Mouse (Mus musculus) embryonic facial prominence, embryonic 12.5 days (tissue): ENCODE measurements around the gene Grb2. TPM values are rescaled to one million over a fixed set of nuclear protein-coding genes. Genes with fewer than 3 reads are reported as not detected.

Experiments used
- ATAC-seq: fragments of 200-750 bp; cut with Nextera tagmentation; 2 replicates; pipeline ENCODE4 v1.8.0; 2017; ENCODE audit not compliant: insufficient number of reproducible peaks, insufficient read depth, low FRiP score, low TSS enrichment
- H3K27ac ChIP-seq: fragments of 300-500 bp; sonication (generic); 2 replicates; pipeline ENCODE4 v1.5.1; 2016; ENCODE audit warnings: mild to moderate bottlenecking
- H3K27me3 ChIP-seq: fragments of 300-500 bp; sonication (generic); 2 replicates; pipeline ENCODE4 v1.6.1; 2016; ENCODE audit warnings: mild to moderate bottlenecking, moderate library complexity
- H3K36me3 ChIP-seq: fragments of 300-500 bp; sonication (generic); 2 replicates; pipeline ENCODE4 v1.6.1; 2016; ENCODE audit warnings: mild to moderate bottlenecking
- H3K4me1 ChIP-seq: fragments of 300-500 bp; sonication (generic); 2 replicates; pipeline ENCODE4 v1.6.1; 2016
- H3K4me2 ChIP-seq: fragments of 300-500 bp; sonication (generic); replicated peaks from 2 replicates; pipeline ENCODE4 v1.6.1; 2016; ENCODE audit warnings: mild to moderate bottlenecking, moderate library complexity
- H3K4me3 ChIP-seq: fragments of 300-500 bp; sonication (generic); 2 replicates; pipeline ENCODE4 v1.5.1; 2016; ENCODE audit warnings: mild to moderate bottlenecking
- H3K9ac ChIP-seq: fragments of 300-500 bp; sonication (generic); 2 replicates; pipeline ENCODE4 v1.6.1; 2016; ENCODE audit warnings: mild to moderate bottlenecking, moderate library complexity
- H3K9me3 ChIP-seq: fragments of 300-500 bp; sonication (generic); 2 replicates; pipeline ENCODE4 v1.6.1; 2016; ENCODE audit warnings: mild to moderate bottlenecking, moderate library complexity
- WGBS: fragments of 180-500 bp; shearing (Covaris S2); methylation state at CpG from one replicate; pipeline ENCODE4 v1.1.7; 2016; 5-methylcytosine and 5-hydroxymethylcytosine counted together
- polyA plus RNA-seq: library from polyadenylated mRNA; unstranded; fragments of >200 nt; fragmentation: Nextera tagmentation; extraction: Ambion mirVana; gene quantifications from 2 replicates; pipeline ENCODE4 v1.2.1, GENCODE M21; 2016

Gene Grb2
- polyA plus RNA-seq: 115 and 118 TPM in 2 replicates

DNA sequence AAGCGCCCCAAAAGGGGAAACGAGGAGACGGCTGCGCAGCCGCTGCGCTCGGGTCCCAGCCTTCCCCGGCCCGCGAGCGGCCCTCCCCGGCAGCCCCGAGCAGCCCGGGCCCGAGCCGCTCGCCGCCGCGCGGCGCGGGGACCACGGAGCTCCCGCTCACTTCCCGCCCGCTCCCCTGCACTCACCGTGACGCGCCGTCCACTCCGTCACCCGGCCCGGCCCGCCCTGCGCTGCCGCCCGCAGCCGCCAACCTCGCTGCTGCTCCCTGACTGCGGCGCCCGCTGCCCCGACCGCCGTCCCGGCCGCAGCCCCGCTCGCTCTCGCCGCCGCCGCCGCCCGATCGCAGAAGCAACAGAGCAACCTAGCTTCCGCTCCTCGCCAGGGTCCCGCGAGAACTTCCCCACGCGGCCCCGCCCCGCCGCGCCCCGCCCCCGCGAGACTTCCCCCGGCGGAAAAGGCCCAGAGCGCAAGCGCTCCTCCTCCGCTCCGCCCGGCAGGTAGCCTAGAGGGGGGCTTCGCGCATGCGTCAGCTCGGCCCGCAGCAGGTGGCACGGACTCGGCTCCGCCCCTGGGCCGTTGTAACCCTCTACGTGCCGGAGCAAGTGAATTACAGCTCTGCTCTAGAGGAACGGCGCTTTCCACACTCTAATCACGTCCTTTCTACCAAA is at the start of gene Grb2:
Grb2 (minus strand) TSS at position 389 of the 668 bp plus-strand sequence.
- H3K9me3 ChIP-seq: no peaks in the 10 kb centered on the region
- no peaks in the 10 kb centered on the region for H3K27me3 ChIP-seq
- under 1% methylated on average over 67 of the region's 91 CpGs for WGBS
- H3K27ac ChIP-seq: peak within 1 kb of the TSS; percentile 93
- H3K9ac ChIP-seq: peak within 1 kb of the TSS; percentile 98
- H3K4me3 ChIP-seq: peak within 1 kb of the TSS; percentile 100
- no peaks in the 10 kb centered on the region for H3K36me3 ChIP-seq
- peak within 1 kb of the TSS; percentile 89 for H3K4me2 ChIP-seq
- H3K4me1 ChIP-seq: peaks cover 21% of the 10 kb centered on the region
- peak; percentile 94 for ATAC-seq

- Histone ChIP-seq H3K27ac (no peak overlapping the region), H3K4me1 (no peaks in the 10 kb centered on the region), H3K4me2 (no peak overlapping the region), H3K9ac (no peak overlapping the region), H3K36me3 (no peaks in the 10 kb centered on the region), H3K4me3 (no peak overlapping the region), H3K9me3 (no peaks in the 10 kb centered on the region), H3K27me3 (no peaks in the 10 kb centered on the region)
- ATAC-seq: no peak
- 76% methylated on average over 4 of the region's 4 CpGs for WGBS
Measured at GRCm38 (mm10) chr11:115753485-115753884, 45.1 kb upstream of the Grb2 start.

- H3K9me3 ChIP-seq: no peaks in the 10 kb centered on the region
- ATAC-seq: no peak
- no peak overlapping the region for H3K27ac ChIP-seq
- no peaks in the 10 kb centered on the region for H3K27me3 ChIP-seq
- H3K36me3 ChIP-seq: no peaks in the 10 kb centered on the region
- 79% methylated on average over 7 of the region's 7 CpGs for WGBS
- H3K9ac ChIP-seq: no peak overlapping the region
- no peak overlapping the region for H3K4me3 ChIP-seq
- H3K4me1 ChIP-seq: no peaks in the 10 kb centered on the region
- no peak overlapping the region for H3K4me2 ChIP-seq
Measured at GRCm38 (mm10) chr11:115752653-115753052, 44.3 kb upstream of the Grb2 start.

GRCm38 (mm10) chr11:115751725-115752124 is 43.3 kb upstream of the Grb2 start:
- Histone ChIP-seq H3K27me3 (no peaks in the 10 kb centered on the region), H3K9me3 (no peaks in the 10 kb centered on the region), H3K36me3 (no peaks in the 10 kb centered on the region), H3K27ac (no peak overlapping the region), H3K4me1 (no peaks in the 10 kb centered on the region), H3K9ac (no peak overlapping the region), H3K4me3 (no peak overlapping the region), H3K4me2 (no peak overlapping the region)
- no peak for ATAC-seq
- WGBS: 80% methylated on average over 2 of the region's 2 CpGs

GRCm38 (mm10) chr11:115749834-115750233 is 41.4 kb upstream of the Grb2 start:
- Histone ChIP-seq H3K4me3 (no peak overlapping the region), H3K27ac (no peak overlapping the region), H3K4me2 (no peak overlapping the region), H3K9me3 (no peaks in the 10 kb centered on the region), H3K4me1 (no peaks in the 10 kb centered on the region), H3K36me3 (no peaks in the 10 kb centered on the region), H3K27me3 (no peaks in the 10 kb centered on the region), H3K9ac (no peak overlapping the region)
- no peak for ATAC-seq
- WGBS: 93% methylated on average over 5 of the region's 5 CpGs

GRCm38 (mm10) chr11:115747351-115747750 is 39.0 kb upstream of the Grb2 start:
- no peak overlapping the region for H3K9ac ChIP-seq
- no peak overlapping the region for H3K27ac ChIP-seq
- WGBS: 12% methylated on average over 12 of the region's 15 CpGs
- no peaks in the 10 kb centered on the region for H3K4me1 ChIP-seq
- peak overlapping the region; percentile 40 for H3K4me2 ChIP-seq
- H3K4me3 ChIP-seq: 0 out of 2 replicates have a peak overlapping the region, but pooled peaks have one; percentile 9
- H3K9me3 ChIP-seq: no peaks in the 10 kb centered on the region
- ATAC-seq: no peak
- H3K36me3 ChIP-seq: no peaks in the 10 kb centered on the region
- H3K27me3 ChIP-seq: no peaks in the 10 kb centered on the region

- H3K4me1 ChIP-seq: no peaks in the 10 kb centered on the region
- no peaks in the 10 kb centered on the region for H3K36me3 ChIP-seq
- H3K4me3 ChIP-seq: no peak overlapping the region
- H3K27me3 ChIP-seq: no peaks in the 10 kb centered on the region
- H3K9me3 ChIP-seq: no peaks in the 10 kb centered on the region
- H3K4me2 ChIP-seq: no peak overlapping the region; the same call in 1 of the 2 replicates
- no peak for ATAC-seq
- H3K9ac ChIP-seq: no peak overlapping the region
- whole genome bisulfite sequencing: 65% methylated on average over 8 of the region's 8 CpGs
- H3K27ac ChIP-seq: no peak overlapping the region
Measured at GRCm38 (mm10) chr11:115746762-115747161, 38.4 kb upstream of the Grb2 start.

DNA sequence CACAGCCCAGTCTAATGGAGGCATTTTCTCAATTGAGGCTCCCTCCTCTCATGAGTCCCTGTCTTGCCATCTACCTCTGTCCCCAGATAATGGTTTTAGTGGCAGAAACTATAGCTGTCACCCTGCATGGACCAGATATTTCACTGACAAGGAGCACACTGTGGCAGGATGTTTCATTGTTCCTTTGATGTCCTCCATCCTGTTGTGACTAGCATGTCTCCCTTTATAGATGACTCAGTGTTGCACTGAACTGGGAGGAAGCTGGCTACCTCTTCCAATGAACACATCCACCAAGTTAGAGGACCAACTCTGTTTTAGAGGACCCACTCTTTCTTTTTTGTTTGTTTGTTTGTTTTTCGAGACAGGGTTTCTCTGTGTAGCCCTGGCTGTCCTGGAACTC is 37.7 kb upstream of the Grb2 start:
- WGBS: 72% methylated on average over 1 of the region's 1 CpGs
- Histone ChIP-seq H3K36me3 (no peaks in the 10 kb centered on the region), H3K27ac (no peak overlapping the region), H3K4me1 (no peaks in the 10 kb centered on the region), H3K4me3 (no peak overlapping the region), H3K9ac (no peak overlapping the region), H3K9me3 (no peaks in the 10 kb centered on the region), H3K4me2 (no peak overlapping the region), H3K27me3 (no peaks in the 10 kb centered on the region)
- no peak for ATAC-seq

GRCm38 (mm10) chr11:115744385-115744784 is 36.0 kb upstream of the Grb2 start:
- no peaks in the 10 kb centered on the region for H3K36me3 ChIP-seq
- H3K27me3 ChIP-seq: no peaks in the 10 kb centered on the region
- H3K4me1 ChIP-seq: no peaks in the 10 kb centered on the region
- H3K9ac ChIP-seq: no peak overlapping the region
- H3K4me2 ChIP-seq: no peak overlapping the region
- no peak overlapping the region for H3K27ac ChIP-seq
- 88% methylated on average over 5 of the region's 5 CpGs for WGBS
- H3K4me3 ChIP-seq: no peak overlapping the region
- no peak for ATAC-seq
- no peaks in the 10 kb centered on the region for H3K9me3 ChIP-seq

DNA sequence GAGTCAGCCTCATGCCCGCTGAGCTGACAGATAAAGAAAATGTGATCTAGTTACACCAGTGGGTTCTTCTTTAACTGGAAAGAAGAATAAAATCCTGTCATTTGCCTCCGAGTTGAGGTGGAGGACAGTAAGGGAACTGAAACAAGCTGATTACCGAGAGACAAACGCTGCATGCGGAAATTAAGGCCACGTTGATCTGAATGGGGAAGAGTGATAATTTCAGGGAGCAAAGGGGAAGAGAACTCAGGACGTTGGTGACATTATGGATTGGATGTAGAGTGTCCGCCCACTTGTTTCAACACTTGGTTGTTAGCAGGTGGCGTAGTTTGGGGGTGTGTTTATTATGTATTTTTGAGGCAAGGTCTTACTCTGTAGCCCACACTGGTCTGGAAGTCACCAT is 34.5 kb upstream of the Grb2 start:
- 87% methylated on average over 9 of the region's 9 CpGs for WGBS
- Histone ChIP-seq H3K27me3 (no peaks in the 10 kb centered on the region), H3K4me3 (no peak overlapping the region), H3K27ac (no peak overlapping the region), H3K36me3 (no peaks in the 10 kb centered on the region), H3K4me2 (no peak overlapping the region), H3K9me3 (no peaks in the 10 kb centered on the region), H3K4me1 (no peaks in the 10 kb centered on the region), H3K9ac (no peak overlapping the region)
- ATAC-seq: no peak

- no peak for ATAC-seq
- Histone ChIP-seq H3K4me2 (no peak overlapping the region), H3K9me3 (no peaks in the 10 kb centered on the region), H3K4me3 (no peak overlapping the region), H3K27me3 (no peaks in the 10 kb centered on the region), H3K27ac (no peak overlapping the region), H3K4me1 (no peaks in the 10 kb centered on the region), H3K9ac (no peak overlapping the region), H3K36me3 (no peaks in the 10 kb centered on the region)
- WGBS: 88% methylated on average over 11 of the region's 11 CpGs
Measured at GRCm38 (mm10) chr11:115741070-115741469, 32.7 kb upstream of the Grb2 start.

- Histone ChIP-seq H3K4me2 (no peak overlapping the region), H3K4me1 (no peaks in the 10 kb centered on the region; the same call in 1 of the 2 replicates), H3K9me3 (no peaks in the 10 kb centered on the region), H3K4me3 (no peak overlapping the region), H3K27ac (no peak overlapping the region), H3K9ac (no peak overlapping the region), H3K27me3 (no peaks in the 10 kb centered on the region), H3K36me3 (no peaks in the 10 kb centered on the region)
- 62% methylated on average over 13 of the region's 13 CpGs for WGBS
- ATAC-seq: no peak
Measured at GRCm38 (mm10) chr11:115738275-115738885, 30.0 kb upstream of the Grb2 start.
